Mouse (Mus musculus): ENCODE measurements at regions not wholly inside any gene's neighbourhood (a gene's known extent, or its start where the extent isn't known, plus 50 kb on each side); places are given as distances from the start of the nearest gene placed in this dataset.

GRCm38 (mm10) chr7:40805866-40806265, 92.3 kb upstream of the Vstm2b start:
- Histone ChIP-seq H3K4me2 (no peak overlapping the region), H3K4me1 (no peaks in the 10 kb centered on the region), H3K4me3 (no peak overlapping the region), H3K27me3 (replicated peaks) (no peaks in the 10 kb centered on the region), H3K9ac (no peak overlapping the region), H3K36me3 (no peaks in the 10 kb centered on the region), H3K9me3 (no peaks in the 10 kb centered on the region), H3K27ac (replicated peaks) (no peak overlapping the region)
- WGBS: 61% methylated on average over 4 of the region's 4 CpGs
- ATAC-seq (ENCODE audit: extremely low read depth, insufficient number of reproducible peaks, low FRiP score, low TSS enrichment): no peak

DNA sequence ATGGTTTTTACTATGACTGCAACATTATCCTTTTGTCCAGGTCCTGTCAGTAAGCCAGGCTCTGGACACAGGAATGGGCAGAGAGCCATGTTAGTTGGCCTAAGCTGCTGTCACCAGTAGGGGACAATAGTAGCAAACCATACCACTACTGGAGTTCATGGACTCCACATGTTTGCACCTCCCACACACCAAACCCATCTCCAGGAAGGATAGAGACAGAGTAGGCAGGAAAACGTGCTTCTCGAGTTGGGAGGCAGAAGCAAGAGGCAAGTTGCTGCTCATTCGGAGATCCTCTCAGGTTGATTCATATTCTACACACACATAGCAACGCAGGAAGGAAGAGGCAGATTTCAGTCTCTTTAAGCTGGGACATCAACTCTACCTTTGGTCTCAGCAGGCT, 85.2 kb upstream of the Vstm2b start:
- Histone ChIP-seq H3K4me2 (no peak overlapping the region), H3K9me3 (no peaks in the 10 kb centered on the region), H3K4me3 (no peak overlapping the region), H3K27me3 (replicated peaks) (no peaks in the 10 kb centered on the region), H3K4me1 (no peaks in the 10 kb centered on the region), H3K36me3 (no peaks in the 10 kb centered on the region), H3K9ac (no peak overlapping the region), H3K27ac (replicated peaks) (no peak overlapping the region)
- no peak for ATAC-seq (ENCODE audit: extremely low read depth, insufficient number of reproducible peaks, low FRiP score, low TSS enrichment)
- 69% methylated on average over 4 of the region's 4 CpGs for WGBS

- H3K27ac ChIP-seq (replicated peaks): no peak overlapping the region
- no peak for ATAC-seq (ENCODE audit: extremely low read depth, insufficient number of reproducible peaks, low FRiP score, low TSS enrichment)
- no peak overlapping the region for H3K4me3 ChIP-seq
- no peak overlapping the region for H3K9ac ChIP-seq
- H3K9me3 ChIP-seq: no peaks in the 10 kb centered on the region
- H3K4me1 ChIP-seq: no peaks in the 10 kb centered on the region
- 84% methylated on average over 7 of the region's 7 CpGs for WGBS
- no peaks in the 10 kb centered on the region for H3K27me3 ChIP-seq (replicated peaks)
- no peaks in the 10 kb centered on the region for H3K36me3 ChIP-seq
- H3K4me2 ChIP-seq: no peak overlapping the region
Observed at GRCm38 (mm10) chr7:40825141-40825742, 72.9 kb upstream of the Vstm2b start.

GRCm38 (mm10) chr7:40829526-40829925, 68.6 kb upstream of the Vstm2b start:
- Histone ChIP-seq H3K4me2 (no peak overlapping the region), H3K9me3 (no peaks in the 10 kb centered on the region), H3K27me3 (replicated peaks) (no peaks in the 10 kb centered on the region), H3K4me1 (no peaks in the 10 kb centered on the region), H3K9ac (no peak overlapping the region), H3K4me3 (no peak overlapping the region), H3K27ac (replicated peaks) (no peak overlapping the region), H3K36me3 (no peaks in the 10 kb centered on the region)
- no peak for ATAC-seq (ENCODE audit: extremely low read depth, insufficient number of reproducible peaks, low FRiP score, low TSS enrichment)
- WGBS: 83% methylated on average over 5 of the region's 5 CpGs

DNA sequence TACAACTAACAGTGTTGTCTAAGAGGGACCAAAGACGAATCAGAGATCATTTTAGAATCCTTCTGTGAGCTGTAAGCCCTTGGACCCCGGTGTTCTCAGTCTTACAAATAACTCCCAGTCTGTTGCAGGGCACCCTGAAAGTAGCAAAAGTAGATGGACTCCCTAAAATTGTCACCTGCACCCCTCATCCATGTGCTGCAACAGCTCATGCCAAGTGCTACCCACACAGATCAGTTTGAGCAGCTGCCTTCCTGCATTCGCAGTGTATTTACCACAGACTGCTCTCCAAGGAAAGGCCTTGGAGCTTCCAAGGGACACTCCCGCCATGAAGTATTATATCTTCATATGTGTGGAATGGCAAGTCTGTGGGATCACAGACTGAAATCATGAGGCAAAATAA, 66.5 kb upstream of the Vstm2b start:
- Histone ChIP-seq H3K4me1 (no peaks in the 10 kb centered on the region), H3K27me3 (replicated peaks) (no peaks in the 10 kb centered on the region), H3K36me3 (no peaks in the 10 kb centered on the region), H3K4me3 (no peak overlapping the region), H3K9ac (no peak overlapping the region), H3K4me2 (no peak overlapping the region), H3K9me3 (no peaks in the 10 kb centered on the region), H3K27ac (replicated peaks) (no peak overlapping the region)
- WGBS: 73% methylated on average over 4 of the region's 4 CpGs
- no peak for ATAC-seq (ENCODE audit: extremely low read depth, insufficient number of reproducible peaks, low FRiP score, low TSS enrichment)

- no peaks in the 10 kb centered on the region for H3K36me3 ChIP-seq
- 72% methylated on average over 8 of the region's 8 CpGs for WGBS
- no peak overlapping the region for H3K4me3 ChIP-seq
- no peak overlapping the region for H3K27ac ChIP-seq (replicated peaks)
- no peak for ATAC-seq (ENCODE audit: extremely low read depth, insufficient number of reproducible peaks, low FRiP score, low TSS enrichment)
- no peak overlapping the region for H3K9ac ChIP-seq
- no peaks in the 10 kb centered on the region for H3K27me3 ChIP-seq (replicated peaks)
- no peak overlapping the region for H3K4me2 ChIP-seq
- no peaks in the 10 kb centered on the region for H3K9me3 ChIP-seq
- no peaks in the 10 kb centered on the region for H3K4me1 ChIP-seq
Observed at GRCm38 (mm10) chr7:40842344-40842992, 55.7 kb upstream of the Vstm2b start.

DNA sequence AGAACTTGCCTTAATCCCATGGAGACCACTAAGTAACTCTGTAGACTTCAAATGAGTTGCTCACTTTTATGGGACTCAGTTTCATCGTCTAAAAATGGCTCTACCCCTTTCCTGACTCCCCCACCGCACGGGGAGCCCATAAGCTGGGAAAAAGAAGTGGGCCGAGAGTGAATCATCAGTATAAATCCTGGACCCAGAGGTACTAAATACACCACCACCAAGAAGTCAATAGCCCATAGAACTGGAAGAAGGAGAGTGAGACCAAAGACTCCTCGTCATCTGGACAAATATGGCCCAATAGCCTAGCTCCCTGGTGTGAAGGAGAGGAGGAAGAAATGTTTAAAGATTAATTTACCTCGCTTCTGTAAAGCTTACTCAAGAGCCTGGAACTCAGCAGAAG, 51.6 kb upstream of the Vstm2b start:
- Histone ChIP-seq H3K36me3 (no peaks in the 10 kb centered on the region), H3K27me3 (replicated peaks) (no peaks in the 10 kb centered on the region), H3K27ac (replicated peaks) (no peak overlapping the region), H3K4me1 (no peaks in the 10 kb centered on the region), H3K9ac (no peak overlapping the region), H3K9me3 (no peaks in the 10 kb centered on the region), H3K4me3 (no peak overlapping the region), H3K4me2 (no peak overlapping the region)
- no peak for ATAC-seq (ENCODE audit: extremely low read depth, insufficient number of reproducible peaks, low FRiP score, low TSS enrichment)
- WGBS: 69% methylated on average over 6 of the region's 6 CpGs
